Mouse (Mus musculus) liver, adult 2 months (tissue): ENCODE results near the gene Sec14l1. TPM values are rescaled to one million over a fixed set of nuclear protein-coding genes. Genes with fewer than 3 reads are reported as not detected.

Experiments used
- DNase-seq: peaks from one replicate; pipeline ENCODE4 v3.0.0-alpha.2; 2011; ENCODE audit warnings: low read depth, low spot score; ENCODE audit errors: extremely low read depth
- H3K27ac ChIP-seq: fragments of 200-500 bp; replicated peaks from 2 replicates; pipeline ENCODE4 v1.5.1; 2012; ENCODE audit warnings: low read depth, mild to moderate bottlenecking, control low read depth, inconsistent platforms, low read length; ENCODE audit not compliant: insufficient read depth
- H3K27me3 ChIP-seq: fragments of 200-500 bp; 2 replicates; pipeline ENCODE4 v1.6.1; 2012; ENCODE audit warnings: mild to moderate bottlenecking, moderate library complexity, low read length, inconsistent platforms; ENCODE audit not compliant: control insufficient read depth, insufficient read depth
- H3K36me3 ChIP-seq: fragments of 200-500 bp; 2 replicates; pipeline ENCODE4 v1.6.1; 2012; ENCODE audit warnings: low read length, inconsistent platforms; ENCODE audit not compliant: control insufficient read depth, insufficient read depth
- H3K4me1 ChIP-seq: fragments of 200-500 bp; 2 replicates; pipeline ENCODE4 v1.6.1; 2011; ENCODE audit warnings: low read length; ENCODE audit not compliant: control insufficient read depth, insufficient read depth
- H3K4me3 ChIP-seq: fragments of 200-500 bp; 2 replicates; pipeline ENCODE4 v1.5.1; 2011; ENCODE audit warnings: low read depth, mild to moderate bottlenecking, control low read depth, low read length, moderate library complexity; ENCODE audit not compliant: insufficient read depth
- H3K79me2 ChIP-seq: fragments of 200-500 bp; 2 replicates; pipeline ENCODE4 v1.6.1; 2012; ENCODE audit warnings: inconsistent platforms, mild to moderate bottlenecking, low read length, moderate library complexity; ENCODE audit not compliant: control insufficient read depth, insufficient read depth
- H3K9ac ChIP-seq: fragments of 200-500 bp; 2 replicates; pipeline ENCODE4 v1.6.1; 2012; ENCODE audit warnings: low read depth, mild to moderate bottlenecking, control low read depth, inconsistent platforms, low read length
- CTCF ChIP-seq: fragments of 200-500 bp; IDR thresholded peaks from 2 replicates; pipeline ENCODE4 v1.5.1; 2011; ENCODE audit warnings: low read depth, low read length, control low read depth
- POLR2A ChIP-seq: fragments of 200-500 bp; IDR thresholded peaks from 2 replicates; pipeline ENCODE4 v1.6.1; 2011; ENCODE audit warnings: low read length, control low read depth; ENCODE audit not compliant: insufficient read depth; ENCODE audit errors: extremely low read depth
- WGBS: fragments of 180-500 bp; shearing (Covaris S2); methylation state at CpG from one replicate; pipeline ENCODE4 v1.1.7; 2018; 5-methylcytosine and 5-hydroxymethylcytosine counted together
- polyA plus RNA-seq: library from polyadenylated mRNA; depleted of rRNA; stranded (reverse); fragments of >200 nt; gene quantifications from 2 replicates; pipeline ENCODE4 v1.2.3, GENCODE M21; 2012
- total RNA-seq: library from RNA; depleted of rRNA; stranded (reverse); fragments of >200 nt; gene quantifications from 2 replicates; pipeline ENCODE4 v1.2.3, GENCODE M21; 2014

The Sec14l1 gene
- total and polyA plus RNA-seq, 2 experiments, result 4.6 to 8.2 TPM

GRCm38 (mm10) chr11:117146776-117147536 lies 32.0 kb downstream of the Sec14l1 start:
- Histone ChIP-seq H3K79me2 (no peaks in the 10 kb centered on the region), H3K36me3 (peaks cover 15% of the 10 kb centered on the region; the same call in 1 of the 2 replicates), H3K4me3 (no peak overlapping the region), H3K27me3 (no peaks in the 10 kb centered on the region), H3K9ac (no peak overlapping the region), H3K4me1 (no peaks in the 10 kb centered on the region), H3K27ac (no peak overlapping the region)
- DNase-seq, result no peak
- TF ChIP-seq POLR2A, result no peak
- no peak for TF ChIP-seq CTCF
- WGBS, result 85% methylated on average over 24 of the region's 24 CpGs

GRCm38 (mm10) chr11:117148893-117149685 lies 34.1 kb downstream of the Sec14l1 start:
- no peaks in the 10 kb centered on the region for H3K4me1 ChIP-seq
- no peak for DNase-seq
- TF ChIP-seq CTCF (no peak), POLR2A (no peak)
- WGBS, result 83% methylated on average over 18 of the region's 18 CpGs
- no peaks in the 10 kb centered on the region for H3K27me3 ChIP-seq
- no peak overlapping the region for H3K27ac ChIP-seq
- H3K9ac ChIP-seq, result no peak overlapping the region
- no peaks in the 10 kb centered on the region for H3K79me2 ChIP-seq
- no peak overlapping the region for H3K4me3 ChIP-seq
- H3K36me3 ChIP-seq, result peaks cover 13% of the 10 kb centered on the region; the same call in 1 of the 2 replicates

- H3K27me3 ChIP-seq, result no peaks in the 10 kb centered on the region
- no peak for DNase-seq
- H3K4me3 ChIP-seq, result no peak overlapping the region
- H3K36me3 ChIP-seq, result peaks cover 9% of the 10 kb centered on the region; the same call in 1 of the 2 replicates
- 86% methylated on average over 9 of the region's 9 CpGs for WGBS
- H3K9ac ChIP-seq, result no peak overlapping the region
- no peak for TF ChIP-seq CTCF
- no peak for TF ChIP-seq POLR2A
- H3K79me2 ChIP-seq, result no peaks in the 10 kb centered on the region
- no peak overlapping the region for H3K27ac ChIP-seq
- no peaks in the 10 kb centered on the region for H3K4me1 ChIP-seq
These were observed 35.5 kb downstream of the Sec14l1 start for GRCm38 (mm10) chr11:117150467-117150966.

GRCm38 (mm10) chr11:117151461-117151860 lies 36.5 kb downstream of the Sec14l1 start:
- H3K9ac ChIP-seq, result no peak overlapping the region
- H3K79me2 ChIP-seq, result no peaks in the 10 kb centered on the region
- H3K36me3 ChIP-seq, result peaks cover 9% of the 10 kb centered on the region; the same call in 1 of the 2 replicates
- H3K27me3 ChIP-seq, result no peaks in the 10 kb centered on the region
- TF ChIP-seq POLR2A, result no peak
- TF ChIP-seq CTCF, result no peak
- 96% methylated on average over 7 of the region's 7 CpGs for WGBS
- no peak for DNase-seq
- no peak overlapping the region for H3K4me3 ChIP-seq
- no peak overlapping the region for H3K27ac ChIP-seq
- no peaks in the 10 kb centered on the region for H3K4me1 ChIP-seq

- WGBS, result 90% methylated on average over 6 of the region's 6 CpGs
- no peak for DNase-seq
- H3K79me2 ChIP-seq, result no peaks in the 10 kb centered on the region
- H3K9ac ChIP-seq, result no peak overlapping the region
- H3K27ac ChIP-seq, result no peak overlapping the region
- TF ChIP-seq POLR2A (no peak), CTCF (no peak)
- no peaks in the 10 kb centered on the region for H3K27me3 ChIP-seq
- no peaks in the 10 kb centered on the region for H3K4me1 ChIP-seq
- H3K4me3 ChIP-seq, result no peak overlapping the region
- peaks cover 8% of the 10 kb centered on the region; the same call in 1 of the 2 replicates for H3K36me3 ChIP-seq
These were observed 37.6 kb downstream of the Sec14l1 start for GRCm38 (mm10) chr11:117152541-117152940.

GRCm38 (mm10) chr11:117153553-117153952 lies 38.6 kb downstream of the Sec14l1 start:
- H3K4me3 ChIP-seq, result no peak overlapping the region
- peaks cover 8% of the 10 kb centered on the region; the same call in 1 of the 2 replicates for H3K36me3 ChIP-seq
- 80% methylated on average over 9 of the region's 9 CpGs for WGBS
- no peaks in the 10 kb centered on the region for H3K4me1 ChIP-seq
- no peak overlapping the region for H3K27ac ChIP-seq
- TF ChIP-seq CTCF (no peak), POLR2A (no peak)
- DNase-seq, result no peak
- no peak overlapping the region for H3K9ac ChIP-seq
- no peaks in the 10 kb centered on the region for H3K27me3 ChIP-seq
- no peaks in the 10 kb centered on the region for H3K79me2 ChIP-seq
